Mouse (Mus musculus): Measurements from ENCODE around the gene Ptprm. TPM values are rescaled to one million over a fixed set of nuclear protein-coding genes. Genes with fewer than 3 reads are reported as not detected.

The Ptprm gene
- 0.09 TPM for polyA plus RNA-seq (2017; shearing (Covaris generic))

GRCm38 (mm10) chr17:67354451-67355011 is at the start of gene Ptprm:
Ptprm (minus strand) TSS chr17:67354457.

